Mouse (Mus musculus) myocyte (in vitro differentiated cells): ENCODE measurements around the gene Sult1a1.

Experiments used
- CEBPB ChIP-seq: IDR thresholded peaks from 2 replicates; pipeline ENCODE4 v1.6.1; 2011; ENCODE audit warnings: mild to moderate bottlenecking, moderate library complexity; ENCODE audit not compliant: poor library complexity, insufficient read depth, severe bottlenecking
- E2F4 ChIP-seq: IDR thresholded peaks from one replicate; pipeline ENCODE4 v1.6.1; 2011; ENCODE audit warnings: mild to moderate bottlenecking, control low read depth, moderate library complexity; ENCODE audit not compliant: insufficient read depth
- MAX ChIP-seq: IDR thresholded peaks from one replicate; pipeline ENCODE4 v1.6.1; 2011; ENCODE audit warnings: low read depth, mild to moderate bottlenecking, control low read depth
- MYOD1 ChIP-seq, 3 experiments: IDR thresholded peaks; one replicate each; pipeline ENCODE4 v1.6.1; 2011; ENCODE audit warnings: control low read depth in 2 of 3, low read depth in 2 of 3, mild to moderate bottlenecking in 2 of 3, moderate library complexity in 1 of 3; ENCODE audit not compliant: insufficient read length in 2 of 3, control insufficient read depth in 1 of 3
- POLR2A ChIP-seq: IDR thresholded peaks from one replicate; pipeline ENCODE4 v1.6.1; 2011; ENCODE audit warnings: low read depth, mild to moderate bottlenecking, control low read depth, moderate library complexity; ENCODE audit not compliant: insufficient read length
- POLR2AphosphoS2 ChIP-seq: IDR thresholded peaks from one replicate; pipeline ENCODE4 v1.6.1; 2011; ENCODE audit warnings: low read depth, control low read depth; ENCODE audit not compliant: insufficient read length
- SRF ChIP-seq: IDR thresholded peaks from one replicate; pipeline ENCODE4 v1.6.1; 2011; ENCODE audit warnings: low read depth; ENCODE audit not compliant: control insufficient read depth, insufficient read length
- TCF12 ChIP-seq: IDR thresholded peaks from one replicate; pipeline ENCODE4 v1.6.1; 2011; ENCODE audit warnings: mild to moderate bottlenecking, control low read depth; ENCODE audit not compliant: poor library complexity, insufficient read depth, severe bottlenecking
- TCF3 ChIP-seq: IDR thresholded peaks from one replicate; pipeline ENCODE4 v1.6.1; 2011; ENCODE audit warnings: low read depth, control low read depth; ENCODE audit not compliant: insufficient read length
- USF1 ChIP-seq: IDR thresholded peaks from one replicate; pipeline ENCODE4 v1.6.1; 2011; ENCODE audit warnings: low read depth, mild to moderate bottlenecking, control low read depth, moderate library complexity

- no peak for TF ChIP-seq USF1
- no peak for TF ChIP-seq E2F4
- peak; percentile 61 for TF ChIP-seq POLR2A
- TF ChIP-seq MAX = no peak
- TF ChIP-seq TCF12 = no peak
- no peak for TF ChIP-seq POLR2AphosphoS2
- TF ChIP-seq CEBPB = no peak
- TF ChIP-seq MYOD1 (IDR thresholded peaks at IDR 0.05; ENCODE audit: control insufficient read depth in 1 of 3, insufficient read length in 2 of 3, low read depth in 2 of 3) = no peak
- no peak for TF ChIP-seq TCF3
- TF ChIP-seq SRF = no peak
Measured at GRCm38 (mm10) chr7:126695210-126695611, 19.0 kb upstream of the Sult1a1 start, which contains the start of gene Bola2.
